Mouse (Mus musculus) retina, adult 2 months (tissue): ENCODE data around the gene Slc37a1.

Experiments used
- DNase-seq: peaks from one replicate; pipeline ENCODE4 v3.0.0-alpha.2; 2012; ENCODE audit warnings: low read depth, low spot score

Slc37a1 gene

DNA sequence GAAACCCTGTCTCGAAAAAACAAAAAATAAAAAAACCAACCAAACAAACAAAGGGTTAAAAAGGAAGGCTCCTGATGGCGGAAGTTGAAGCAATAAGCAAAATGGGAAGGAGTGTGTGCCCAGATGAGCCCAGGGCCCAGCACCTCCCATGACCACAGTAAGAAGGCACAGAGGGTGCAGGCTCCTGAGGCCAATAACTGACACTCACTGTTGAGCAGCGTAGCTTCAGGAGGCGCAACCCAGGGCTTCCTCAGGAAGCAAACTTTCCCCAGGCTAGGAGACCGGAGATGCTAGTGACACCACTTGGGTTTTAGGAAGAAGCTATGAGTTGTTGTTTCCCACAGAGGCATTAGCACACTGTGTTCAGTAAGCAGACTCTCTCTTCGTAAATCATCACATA, 4.3 kb downstream of the Slc37a1 start:
- DNase-seq = no peak

DNA sequence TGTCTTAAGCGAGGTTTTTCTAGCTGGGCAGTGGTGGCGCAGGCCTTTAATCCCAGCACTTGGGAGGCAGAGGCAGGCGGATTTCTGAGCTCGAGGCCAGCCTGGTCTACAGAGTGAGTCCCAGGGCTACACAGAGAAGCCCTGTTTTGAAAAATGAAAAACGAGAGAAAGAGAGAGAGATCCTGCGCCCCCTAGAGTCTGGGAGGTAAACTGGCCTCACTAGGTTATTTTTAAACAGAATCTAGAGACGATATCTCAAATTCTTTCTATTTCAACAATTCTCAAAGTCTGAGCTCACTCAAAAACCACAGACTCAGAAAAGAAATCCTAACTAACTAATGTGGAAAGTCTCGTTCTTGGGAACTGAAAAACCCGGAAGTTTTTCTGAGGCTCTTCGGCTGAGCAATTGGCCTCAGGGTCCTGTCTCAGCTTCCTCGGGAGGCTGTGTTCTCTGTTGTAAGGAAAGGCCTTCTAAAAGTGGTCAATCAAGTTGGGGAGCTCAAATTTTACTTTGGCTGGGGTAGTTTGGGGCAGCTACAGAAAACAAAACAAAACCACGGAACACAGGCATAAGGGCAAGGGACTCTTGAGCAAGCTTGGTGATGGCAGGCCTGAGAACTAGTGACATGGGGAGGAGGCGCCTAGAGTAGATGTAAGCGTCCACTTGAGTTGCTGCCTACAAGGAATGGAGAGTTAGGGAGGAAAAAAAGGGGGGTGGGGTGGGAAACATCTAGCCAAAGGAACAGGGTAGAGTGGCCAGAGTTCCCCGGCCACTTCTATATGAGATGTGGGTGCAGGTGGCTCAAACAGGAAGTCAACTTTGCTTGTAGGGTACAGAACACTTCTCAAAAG, 8.0 kb downstream of the Slc37a1 start:
- DNase-seq = no peak

DNA sequence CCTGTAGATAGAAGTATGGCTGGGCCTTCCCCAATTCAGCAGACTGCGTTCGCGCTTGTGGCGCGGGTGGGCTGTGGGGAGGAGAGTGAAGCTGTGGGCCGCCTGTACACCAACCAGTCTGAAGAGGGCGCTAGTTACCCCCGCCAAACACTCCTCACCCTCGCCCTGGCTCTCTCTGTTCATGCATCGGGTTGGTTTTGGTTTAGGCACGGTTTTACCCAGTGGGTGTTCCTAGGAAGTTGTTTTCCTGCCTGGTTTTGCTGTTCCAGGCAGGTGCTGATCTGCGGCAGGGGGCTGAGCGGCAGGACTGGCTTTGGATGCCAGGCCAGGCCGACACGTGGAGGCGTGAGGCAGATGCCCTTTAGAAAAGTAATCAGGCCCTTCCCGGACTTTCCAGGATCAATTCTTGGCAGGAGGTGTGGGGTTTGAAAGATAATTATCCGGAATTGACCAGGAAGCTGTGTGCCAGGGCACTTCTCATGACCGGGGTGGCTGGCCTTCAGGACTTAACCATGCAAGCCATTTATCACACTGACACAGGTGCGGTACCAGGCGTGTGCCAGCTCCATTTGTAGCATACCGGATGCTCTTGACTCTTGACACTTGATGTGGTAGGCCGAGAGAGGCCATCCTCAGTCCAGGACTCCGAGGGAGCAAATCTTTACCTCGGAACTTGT, 8.8 kb downstream of the Slc37a1 start:
- no peak for DNase-seq

DNA sequence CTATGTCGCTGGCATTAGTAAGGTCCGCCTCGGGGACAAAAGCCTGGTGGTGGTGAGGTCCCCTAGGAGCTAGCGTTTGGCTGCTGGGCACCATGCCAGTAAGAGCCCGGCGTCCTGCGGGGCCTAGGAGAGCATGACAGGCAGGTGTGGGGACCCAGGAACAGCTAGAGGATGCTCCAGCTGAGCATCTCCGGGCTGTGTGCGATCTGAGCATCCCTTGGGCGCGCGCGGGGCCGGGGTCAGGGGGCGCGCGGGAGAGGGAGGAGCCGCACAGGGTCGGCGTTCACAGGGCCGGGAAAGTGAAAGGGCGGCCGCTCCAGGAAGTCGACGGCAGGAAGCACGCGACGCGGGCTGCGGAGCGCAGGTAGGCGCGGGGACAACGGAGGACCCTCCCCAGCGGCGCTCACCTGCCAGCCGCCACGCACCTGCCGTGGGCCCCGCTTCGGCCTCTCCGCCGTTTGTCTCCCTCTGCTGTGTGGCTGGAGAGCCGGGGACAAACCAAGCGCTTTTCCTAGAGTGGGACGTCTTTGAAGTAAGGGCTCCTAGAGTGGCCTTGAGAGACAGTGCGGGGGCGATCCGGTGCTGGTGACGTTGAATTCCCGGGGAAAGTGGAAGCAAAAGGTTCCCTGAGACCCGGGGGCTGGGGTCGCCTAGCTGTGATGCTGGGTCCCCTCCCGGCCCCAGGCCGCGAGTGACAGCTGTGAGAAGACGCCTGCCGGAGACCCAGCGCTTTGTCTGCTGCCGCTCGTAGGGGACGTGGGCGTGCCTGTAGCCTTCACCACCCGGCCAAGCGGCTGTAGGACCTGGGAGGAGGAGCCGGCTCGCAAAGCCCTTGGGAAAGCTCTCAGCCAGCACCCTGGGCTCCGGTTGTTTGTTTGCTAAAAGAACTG, 9.5 kb downstream of the Slc37a1 start:
- DNase-seq = no peak

DNA sequence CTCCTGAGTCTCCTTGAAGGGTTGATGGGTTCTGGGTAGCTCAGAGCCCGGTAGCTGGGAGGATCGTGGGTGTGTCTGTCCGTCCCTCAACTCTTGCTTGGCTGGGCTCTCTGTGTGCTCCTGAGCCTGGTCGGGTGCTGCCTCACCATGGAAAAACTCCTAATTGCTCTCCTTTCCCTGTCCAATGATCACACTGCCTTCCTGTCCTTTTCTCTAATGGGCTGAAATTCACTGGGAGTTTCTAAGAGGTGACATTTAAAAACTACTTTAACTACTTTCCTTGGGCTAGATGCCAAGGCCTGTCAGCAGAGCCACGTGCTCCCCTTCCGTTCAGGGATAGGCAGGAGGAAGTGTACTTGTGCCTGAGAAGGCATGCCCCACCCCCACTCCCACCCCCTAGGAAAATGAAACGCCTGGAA, 10.9 kb downstream of the Slc37a1 start:
- no peak for DNase-seq

DNA sequence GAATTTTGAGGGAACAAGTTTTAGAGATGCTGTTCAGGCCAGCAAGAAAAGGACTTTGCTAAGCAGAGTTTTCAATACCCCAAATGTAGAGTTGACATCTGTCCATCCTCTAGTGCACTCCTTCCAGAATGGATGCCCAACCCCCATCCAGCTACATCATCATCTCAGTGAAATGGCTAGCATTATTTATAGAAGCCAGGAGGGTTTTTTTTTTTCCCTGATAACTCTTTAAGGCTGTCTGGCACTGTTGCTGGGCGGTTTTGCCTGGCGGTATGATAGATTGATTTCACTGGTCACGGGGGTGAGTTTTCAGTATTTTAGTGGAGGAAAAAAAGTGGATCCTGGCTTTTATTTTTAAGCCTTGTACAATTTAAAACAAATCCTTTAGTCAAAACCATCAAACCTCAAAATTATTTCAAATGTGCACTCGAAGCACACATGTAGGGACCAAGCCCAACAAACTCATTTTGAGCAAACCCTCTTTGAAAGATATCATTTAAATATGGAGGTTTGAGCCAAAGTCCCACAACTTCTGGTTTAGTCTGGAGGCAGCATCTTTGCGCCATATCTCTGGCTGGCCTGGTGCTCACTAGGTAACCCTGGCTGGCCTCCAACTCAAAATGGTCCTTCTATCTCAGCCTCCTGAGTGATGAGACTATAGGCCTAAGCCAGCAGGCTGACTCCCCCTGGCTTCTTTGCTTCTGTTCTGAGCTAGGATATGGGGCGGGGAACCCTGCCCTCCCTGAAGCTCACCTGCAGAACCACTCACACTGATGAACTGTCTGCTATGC, 12.0 kb downstream of the Slc37a1 start:
- DNase-seq = no peak

- no peak for DNase-seq
Measured at GRCm38 (mm10) chr17:31299981-31300380, 13.4 kb downstream of the Slc37a1 start.

GRCm38 (mm10) chr17:31300736-31301135, 14.1 kb downstream of the Slc37a1 start:
- DNase-seq = no peak

DNA sequence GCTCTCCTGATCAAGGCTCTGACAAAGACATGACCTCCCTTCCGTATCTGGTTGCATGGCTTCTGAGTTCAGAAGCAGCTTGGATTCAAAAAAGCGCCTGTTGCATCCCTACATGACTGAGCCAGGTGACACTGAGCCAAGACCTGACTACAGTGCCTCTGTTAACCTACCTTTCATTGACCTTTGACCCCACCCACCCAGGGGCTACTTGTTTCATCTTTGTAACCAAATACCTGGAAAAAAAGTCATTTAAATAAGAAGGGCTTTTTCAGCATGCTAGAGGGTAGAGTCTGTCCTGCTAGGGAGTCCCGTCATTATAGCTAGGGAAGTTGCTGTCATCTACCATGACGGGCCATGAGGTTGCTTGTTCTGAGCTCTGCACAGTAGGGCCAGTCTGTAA, 16.8 kb downstream of the Slc37a1 start:
- no peak for DNase-seq

DNA sequence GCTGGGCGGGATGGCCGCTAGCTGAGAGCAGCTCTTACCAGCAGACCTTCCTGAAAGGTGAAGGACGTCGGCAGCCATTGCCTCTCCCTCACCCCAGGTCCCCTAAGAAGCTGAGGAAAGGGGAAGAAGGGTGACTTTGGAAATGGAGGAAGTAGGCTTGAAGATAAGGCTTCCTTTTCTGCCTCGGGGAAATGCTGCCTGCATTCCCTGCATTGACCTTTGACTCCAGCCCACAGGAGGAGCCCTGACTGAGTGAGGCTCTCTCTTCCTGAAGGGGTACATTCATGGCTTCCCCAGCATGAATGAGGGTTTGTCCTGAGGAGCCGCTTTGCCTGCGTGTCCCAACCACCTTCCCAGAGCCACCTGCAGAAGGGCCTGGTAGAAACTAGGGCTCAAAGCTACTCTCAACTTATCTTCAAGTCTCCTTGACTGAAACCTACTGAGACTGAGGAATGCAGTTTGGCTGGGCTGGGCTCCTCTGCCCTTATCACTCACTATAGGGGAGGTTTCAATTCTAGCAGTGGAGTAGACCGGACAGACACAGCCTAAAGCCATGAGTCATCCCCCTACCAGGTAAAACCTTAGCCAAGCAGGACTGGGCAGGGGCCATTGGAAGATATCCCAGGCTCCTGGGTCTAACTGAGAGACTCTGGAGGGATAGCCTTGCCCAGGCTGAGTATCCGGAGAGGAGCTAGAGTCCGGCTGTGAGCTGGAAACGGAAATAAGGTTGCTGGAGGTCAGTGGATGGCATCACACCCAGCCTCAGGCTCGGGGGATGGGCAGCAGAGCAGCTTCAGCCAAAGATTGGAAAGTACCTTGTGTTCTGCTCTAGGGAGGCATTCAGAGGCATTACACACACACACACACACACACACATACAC, 18.5 kb downstream of the Slc37a1 start:
- no peak for DNase-seq

DNA sequence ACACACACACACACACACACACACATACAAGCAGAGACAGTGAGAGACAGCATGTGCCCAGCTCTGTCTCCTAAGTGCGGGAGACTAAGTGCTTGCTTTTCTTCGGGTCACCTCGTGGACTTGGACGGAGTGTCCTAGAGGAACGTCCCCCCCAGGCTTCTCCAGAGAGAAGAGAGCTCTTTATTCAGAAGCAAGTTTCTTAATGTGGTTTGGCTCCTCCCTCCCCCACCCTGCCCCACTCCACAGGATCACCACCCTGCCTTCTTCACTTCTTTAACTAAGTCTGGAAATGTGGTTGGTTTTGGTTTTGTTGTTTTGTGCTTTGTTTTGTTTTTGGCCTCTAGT, 19.2 kb downstream of the Slc37a1 start:
- DNase-seq = no peak

DNA sequence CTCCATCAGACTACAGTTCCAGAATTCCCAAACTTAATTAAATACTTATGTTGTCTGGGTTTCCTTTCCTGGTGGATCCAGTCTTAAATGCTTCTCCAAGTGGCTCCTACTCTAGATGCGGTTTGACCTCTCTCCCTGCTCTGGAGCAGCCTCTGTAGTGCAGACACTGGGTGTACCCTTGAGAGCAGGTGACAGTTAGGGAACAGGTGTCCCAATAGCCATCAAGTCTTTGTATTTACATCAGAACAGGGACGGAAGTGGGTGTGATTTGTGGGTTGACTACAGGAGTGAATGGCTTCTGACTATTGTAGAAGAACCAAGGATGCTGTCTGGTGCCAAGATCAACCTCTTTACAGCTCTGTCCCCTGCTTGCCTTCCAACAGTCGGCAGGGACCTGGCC, 21.2 kb downstream of the Slc37a1 start:
- DNase-seq = no peak

- DNase-seq = no peak
Measured at GRCm38 (mm10) chr17:31308291-31308816, 21.8 kb downstream of the Slc37a1 start.

GRCm38 (mm10) chr17:31309281-31309793, 22.7 kb downstream of the Slc37a1 start:
- DNase-seq = no peak

GRCm38 (mm10) chr17:31311047-31311446, 24.5 kb downstream of the Slc37a1 start:
- DNase-seq = no peak

DNA sequence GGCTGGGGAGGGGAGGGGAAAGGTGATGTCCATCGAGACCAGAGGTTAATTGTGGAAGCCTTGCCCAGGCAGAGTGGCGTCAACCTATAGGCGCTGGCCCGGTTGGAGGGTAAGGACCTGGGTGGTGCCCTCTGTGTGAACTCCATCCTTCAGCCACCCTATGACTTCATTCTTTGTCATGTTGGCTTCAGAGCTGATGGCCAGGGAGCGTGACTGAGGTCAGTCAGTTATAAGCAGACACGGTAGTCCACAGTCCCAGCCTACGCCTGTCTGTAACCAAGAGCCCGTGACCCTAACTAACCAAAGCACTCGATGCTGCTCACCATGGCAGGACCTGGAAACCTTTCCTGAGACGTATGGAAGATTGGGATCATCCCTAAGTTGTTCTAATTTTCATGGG, 26.1 kb downstream of the Slc37a1 start:
- DNase-seq = no peak

DNA sequence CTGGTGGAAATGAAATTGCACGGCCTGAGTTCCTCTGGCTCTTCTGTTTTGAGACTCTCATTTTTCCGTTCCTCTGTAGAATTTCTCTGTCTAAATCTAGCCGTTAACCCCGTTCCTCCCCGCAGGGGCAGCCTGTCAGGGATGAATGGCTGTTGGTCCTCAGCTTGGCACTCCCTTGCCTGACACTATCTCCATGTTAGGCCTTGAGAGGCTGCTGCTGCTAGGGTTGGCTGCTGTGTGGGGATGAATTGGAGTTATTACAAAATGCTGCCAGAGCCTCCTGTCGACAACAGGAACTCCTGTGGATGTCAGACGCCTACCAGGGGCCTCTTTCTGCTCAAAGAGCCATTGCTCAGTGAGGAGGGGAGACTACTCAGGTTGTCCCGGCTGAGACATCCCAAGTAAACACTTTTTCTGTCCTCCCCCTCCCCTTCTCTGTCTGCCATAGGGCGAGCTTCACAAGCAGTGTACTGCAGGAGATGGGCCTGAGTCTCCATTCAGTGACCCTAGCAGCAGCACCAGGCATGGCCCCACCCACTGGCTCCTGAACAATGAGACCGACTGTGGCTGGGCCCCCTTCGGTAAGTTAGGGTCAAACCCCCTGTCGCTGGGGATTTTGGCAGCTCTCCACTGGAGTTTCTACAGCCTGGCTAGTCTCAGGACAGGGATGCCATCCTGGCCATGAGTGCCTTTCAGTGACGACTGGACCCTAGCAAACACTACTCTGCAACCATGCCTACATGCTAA, 28.6 kb downstream of the Slc37a1 start:
- no peak for DNase-seq

- DNase-seq = no peak
Measured at GRCm38 (mm10) chr17:31315993-31316392, 29.4 kb downstream of the Slc37a1 start.

DNA sequence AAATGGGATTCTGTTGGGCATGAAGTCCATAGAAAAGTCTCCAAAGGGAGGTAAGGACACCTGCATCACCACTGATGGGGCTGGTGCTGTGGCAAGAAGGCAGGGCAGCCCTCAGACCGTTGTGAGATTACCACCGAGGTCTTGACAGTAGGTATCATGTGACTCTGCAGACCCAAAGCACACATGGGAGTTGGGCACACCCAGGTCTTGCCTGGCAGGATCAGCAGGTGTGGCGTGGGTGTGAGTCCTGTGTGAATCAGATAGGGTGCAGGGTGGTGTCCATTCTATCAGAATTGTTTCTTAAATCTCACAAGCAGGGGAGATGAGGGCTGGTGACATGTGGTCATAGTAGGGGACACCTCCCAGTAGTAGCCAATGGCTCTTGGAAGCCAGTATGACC, 30.4 kb downstream of the Slc37a1 start:
- DNase-seq = no peak
